Mouse (Mus musculus) lung, postnatal 10 days (tissue): Measurements from ENCODE around the gene Zfp866.

Experiments
- DNase-seq: peaks from one replicate; pipeline ENCODE4 v3.0.0; 2021

Zfp866 gene

DNA sequence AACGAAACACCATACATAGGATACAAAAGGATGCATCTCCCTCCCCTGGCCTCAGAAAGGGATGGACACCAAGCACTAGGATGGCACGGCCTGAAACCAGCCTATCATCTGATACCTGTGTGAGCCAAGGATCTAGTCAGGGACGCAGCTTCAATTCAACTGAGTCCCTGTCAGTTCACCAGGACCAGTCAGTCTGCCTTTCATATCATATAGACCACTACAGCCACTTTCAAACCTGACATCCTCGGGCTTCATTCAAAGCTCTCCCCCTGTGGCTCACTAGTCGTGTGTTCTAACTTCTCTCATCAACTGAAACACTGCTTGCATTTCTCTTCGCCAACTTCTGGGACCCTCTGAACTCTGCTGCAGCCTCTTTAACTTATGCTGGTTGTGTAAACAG lies 75.6 kb downstream of the Zfp866 start:
- DNase-seq, result no peak

DNA sequence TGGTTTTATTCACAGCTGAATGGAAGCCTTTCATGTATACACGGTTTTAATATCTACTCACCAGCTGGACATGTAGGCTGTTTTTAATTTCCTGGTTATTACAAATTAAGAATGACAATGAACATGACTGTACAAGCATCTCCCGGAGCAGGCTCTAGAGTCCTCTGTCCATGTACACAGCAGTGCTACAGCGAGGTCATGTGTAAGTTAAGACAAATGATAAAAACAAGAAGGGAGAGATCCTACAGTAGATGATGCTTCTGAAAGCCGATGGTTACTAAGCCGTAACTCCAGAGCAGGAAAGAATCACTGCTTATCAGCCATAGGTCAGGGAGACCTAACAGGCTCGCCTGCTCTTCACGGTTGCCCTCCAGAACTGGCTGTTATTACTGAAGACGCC lies 77.5 kb downstream of the Zfp866 start:
- no peak for DNase-seq
